Mouse (Mus musculus): ENCODE measurements around the gene Lclat1. TPM values are rescaled to one million over a fixed set of nuclear protein-coding genes. Genes with fewer than 3 reads are reported as not detected.

Gene Lclat1
- polyA plus RNA-seq, 1 experiment = 16.2 TPM

- DNase-seq (ENCODE audit: low read depth) = peak; percentile 66
- TF ChIP-seq POLR2A (IDR thresholded peaks at IDR 0.05; ENCODE audit: borderline replicate concordance, extremely low read depth, insufficient read depth, insufficient read length, poor library complexity, severe bottlenecking) = no peak
- TF ChIP-seq CTCF (IDR thresholded peaks at IDR 0.05; ENCODE audit: borderline replicate concordance, extremely low read depth, insufficient read depth, insufficient read length) = peak; percentile 62; the same call in 1 of the 2 replicates
These were observed 66.3 kb downstream of the Lclat1 start for GRCm38 (mm10) chr17:73174083-73174562.

GRCm38 (mm10) chr17:73175720-73176119, 67.9 kb downstream of the Lclat1 start:
- DNase-seq (ENCODE audit: low read depth) = no peak
- no peak for TF ChIP-seq POLR2A (IDR thresholded peaks at IDR 0.05; ENCODE audit: borderline replicate concordance, extremely low read depth, insufficient read depth, insufficient read length, poor library complexity, severe bottlenecking)
- TF ChIP-seq CTCF (IDR thresholded peaks at IDR 0.05; ENCODE audit: borderline replicate concordance, extremely low read depth, insufficient read depth, insufficient read length) = no peak

- DNase-seq (ENCODE audit: low read depth) = no peak
- TF ChIP-seq CTCF (IDR thresholded peaks at IDR 0.05; ENCODE audit: borderline replicate concordance, extremely low read depth, insufficient read depth, insufficient read length) (no peak), POLR2A (IDR thresholded peaks at IDR 0.05; ENCODE audit: borderline replicate concordance, extremely low read depth, insufficient read depth, insufficient read length, poor library complexity, severe bottlenecking) (no peak)
These were observed 69.3 kb downstream of the Lclat1 start for GRCm38 (mm10) chr17:73177079-73177478.

- TF ChIP-seq POLR2A (IDR thresholded peaks at IDR 0.05; ENCODE audit: borderline replicate concordance, extremely low read depth, insufficient read depth, insufficient read length, poor library complexity, severe bottlenecking) (no peak), CTCF (IDR thresholded peaks at IDR 0.05; ENCODE audit: borderline replicate concordance, extremely low read depth, insufficient read depth, insufficient read length) (no peak)
- no peak for DNase-seq (ENCODE audit: low read depth)
These were observed 79.1 kb downstream of the Lclat1 start for GRCm38 (mm10) chr17:73186929-73187328.

GRCm38 (mm10) chr17:73194146-73194545, 86.4 kb downstream of the Lclat1 start:
- TF ChIP-seq CTCF (IDR thresholded peaks at IDR 0.05; ENCODE audit: borderline replicate concordance, extremely low read depth, insufficient read depth, insufficient read length) (no peak), POLR2A (IDR thresholded peaks at IDR 0.05; ENCODE audit: borderline replicate concordance, extremely low read depth, insufficient read depth, insufficient read length, poor library complexity, severe bottlenecking) (no peak)
- DNase-seq (ENCODE audit: low read depth) = no peak

- no peak for DNase-seq (ENCODE audit: low read depth)
- no peak for TF ChIP-seq POLR2A (IDR thresholded peaks at IDR 0.05; ENCODE audit: borderline replicate concordance, extremely low read depth, insufficient read depth, insufficient read length, poor library complexity, severe bottlenecking)
These were observed 86.8 kb downstream of the Lclat1 start for GRCm38 (mm10) chr17:73194575-73194974.

GRCm38 (mm10) chr17:73195074-73195723, 87.4 kb downstream of the Lclat1 start:
- TF ChIP-seq POLR2A (IDR thresholded peaks at IDR 0.05; ENCODE audit: borderline replicate concordance, extremely low read depth, insufficient read depth, insufficient read length, poor library complexity, severe bottlenecking) = no peak
- TF ChIP-seq CTCF (IDR thresholded peaks at IDR 0.05; ENCODE audit: borderline replicate concordance, extremely low read depth, insufficient read depth, insufficient read length) = no peak
- no peak for DNase-seq (ENCODE audit: low read depth)

GRCm38 (mm10) chr17:73196139-73196538, 88.4 kb downstream of the Lclat1 start:
- TF ChIP-seq POLR2A (IDR thresholded peaks at IDR 0.05; ENCODE audit: borderline replicate concordance, extremely low read depth, insufficient read depth, insufficient read length, poor library complexity, severe bottlenecking) (no peak), CTCF (IDR thresholded peaks at IDR 0.05; ENCODE audit: borderline replicate concordance, extremely low read depth, insufficient read depth, insufficient read length) (no peak)
- DNase-seq (ENCODE audit: low read depth) = no peak

- TF ChIP-seq CTCF (IDR thresholded peaks at IDR 0.05; ENCODE audit: borderline replicate concordance, extremely low read depth, insufficient read depth, insufficient read length) = no peak
- no peak for TF ChIP-seq POLR2A (IDR thresholded peaks at IDR 0.05; ENCODE audit: borderline replicate concordance, extremely low read depth, insufficient read depth, insufficient read length, poor library complexity, severe bottlenecking)
- no peak for DNase-seq (ENCODE audit: low read depth)
These were observed 89.9 kb downstream of the Lclat1 start for GRCm38 (mm10) chr17:73197724-73198123.

GRCm38 (mm10) chr17:73199387-73199786, 91.6 kb downstream of the Lclat1 start:
- TF ChIP-seq CTCF (IDR thresholded peaks at IDR 0.05; ENCODE audit: borderline replicate concordance, extremely low read depth, insufficient read depth, insufficient read length) = no peak
- TF ChIP-seq POLR2A (IDR thresholded peaks at IDR 0.05; ENCODE audit: borderline replicate concordance, extremely low read depth, insufficient read depth, insufficient read length, poor library complexity, severe bottlenecking) = no peak
- no peak for DNase-seq (ENCODE audit: low read depth)

GRCm38 (mm10) chr17:73200380-73200779, 92.6 kb downstream of the Lclat1 start:
- DNase-seq (ENCODE audit: low read depth) = no peak
- TF ChIP-seq CTCF (IDR thresholded peaks at IDR 0.05; ENCODE audit: borderline replicate concordance, extremely low read depth, insufficient read depth, insufficient read length) (no peak), POLR2A (IDR thresholded peaks at IDR 0.05; ENCODE audit: borderline replicate concordance, extremely low read depth, insufficient read depth, insufficient read length, poor library complexity, severe bottlenecking) (no peak)

- TF ChIP-seq CTCF (IDR thresholded peaks at IDR 0.05; ENCODE audit: borderline replicate concordance, extremely low read depth, insufficient read depth, insufficient read length) = no peak
- TF ChIP-seq POLR2A (IDR thresholded peaks at IDR 0.05; ENCODE audit: borderline replicate concordance, extremely low read depth, insufficient read depth, insufficient read length, poor library complexity, severe bottlenecking) = no peak
- DNase-seq (ENCODE audit: low read depth) = no peak
These were observed 96.0 kb downstream of the Lclat1 start for GRCm38 (mm10) chr17:73203642-73204332.
